Mouse (Mus musculus) thymus, adult 2 months (tissue): ENCODE results near the gene Ice2. TPM values are rescaled to one million over a fixed set of nuclear protein-coding genes. Genes with fewer than 3 reads are reported as not detected.

Source experiments
- DNase-seq: peaks from one replicate; pipeline ENCODE4 v3.0.0; 2021
- H3K27ac ChIP-seq: fragments of 200-500 bp; 2 replicates; pipeline ENCODE4 v1.5.1; 2012; ENCODE audit warnings: low read length, control low read depth; ENCODE audit not compliant: control insufficient read depth, insufficient read depth
- H3K27me3 ChIP-seq: fragments of 200-500 bp; 2 replicates; pipeline ENCODE4 v1.6.1; 2012; ENCODE audit warnings: mild to moderate bottlenecking, low read length, moderate library complexity, mixed read lengths; ENCODE audit not compliant: control insufficient read depth, insufficient read depth
- H3K36me3 ChIP-seq: fragments of 200-500 bp; 2 replicates; pipeline ENCODE4 v1.6.1; 2012; ENCODE audit warnings: mild to moderate bottlenecking, low read length, moderate library complexity; ENCODE audit not compliant: control insufficient read depth, insufficient read depth
- H3K4me1 ChIP-seq: fragments of 200-500 bp; replicated peaks from 2 replicates; pipeline ENCODE4 v1.6.1; 2012; ENCODE audit warnings: low read length; ENCODE audit not compliant: control insufficient read depth, insufficient read depth
- H3K4me3 ChIP-seq: fragments of 200-500 bp; 2 replicates; pipeline ENCODE4 v1.5.1; 2012; ENCODE audit warnings: mild to moderate bottlenecking, low read length, control low read depth, moderate library complexity; ENCODE audit not compliant: control insufficient read depth, insufficient read depth
- POLR2A ChIP-seq: fragments of 200-500 bp; IDR thresholded peaks from 2 replicates; pipeline ENCODE4 v1.6.1; 2012; ENCODE audit warnings: mild to moderate bottlenecking, low read length, control low read depth, moderate library complexity; ENCODE audit not compliant: control insufficient read depth, poor library complexity, insufficient read depth; ENCODE audit errors: extremely low read depth
- WGBS: fragments of 180-500 bp; shearing (Covaris S2); methylation state at CpG from one replicate; pipeline ENCODE4 v1.1.7; 2018; 5-methylcytosine and 5-hydroxymethylcytosine counted together
- polyA plus RNA-seq: library from polyadenylated mRNA; depleted of rRNA; stranded (reverse); fragments of >200 nt; gene quantifications from 2 replicates; pipeline ENCODE4 v1.2.3, GENCODE M21; 2012; rRNA removed

Ice2 gene
- polyA plus RNA-seq, 1 experiment, result 5.6 TPM

DNA sequence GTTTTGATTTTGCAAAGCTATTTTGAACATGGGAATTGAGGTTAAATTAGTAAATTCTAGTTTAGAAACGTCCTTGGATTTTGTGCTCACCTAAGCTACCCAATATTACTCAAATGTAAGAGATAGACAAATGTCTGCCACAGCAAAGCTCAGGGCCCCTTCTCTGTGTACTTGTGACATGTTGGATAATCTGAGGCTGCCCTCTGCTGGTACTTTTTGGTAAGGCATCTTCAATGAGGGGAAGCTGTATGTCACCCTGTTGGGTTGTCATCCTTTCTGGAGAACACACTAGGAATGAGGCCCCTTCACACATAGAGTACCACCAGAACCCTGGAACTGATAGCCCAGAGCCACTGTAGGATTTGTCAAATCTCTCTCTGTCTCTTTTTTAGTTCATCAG, 82.6 kb downstream of the Ice2 start:
- no peak overlapping the region for H3K4me3 ChIP-seq
- peaks cover 14% of the 10 kb centered on the region for H3K4me1 ChIP-seq
- no peaks in the 10 kb centered on the region for H3K27me3 ChIP-seq
- H3K27ac ChIP-seq, result no peak overlapping the region
- WGBS, result 4% methylated on average over 1 of the region's 1 CpGs
- H3K36me3 ChIP-seq, result peaks cover 80% of the 10 kb centered on the region
- TF ChIP-seq POLR2A, result no peak
- DNase-seq, result peak; percentile 90

Other genes starting within 250 kb of the Ice2 start
- 409 and 412 TPM in 2 replicates for gene Anxa2, start 55.7 kb downstream of the Ice2 start, polyA plus RNA-seq